Mouse (Mus musculus): ENCODE measurements around the gene Inafm2. TPM values are rescaled to one million over a fixed set of nuclear protein-coding genes. Genes with fewer than 3 reads are reported as not detected.
A peak's percentile ranks its signal among the peaks of the same experiment; 100 is the strongest.

Inafm2 gene
- total RNA-seq, 2 experiments from 2014 or later: 10.6 to 12.0 TPM

DNA sequence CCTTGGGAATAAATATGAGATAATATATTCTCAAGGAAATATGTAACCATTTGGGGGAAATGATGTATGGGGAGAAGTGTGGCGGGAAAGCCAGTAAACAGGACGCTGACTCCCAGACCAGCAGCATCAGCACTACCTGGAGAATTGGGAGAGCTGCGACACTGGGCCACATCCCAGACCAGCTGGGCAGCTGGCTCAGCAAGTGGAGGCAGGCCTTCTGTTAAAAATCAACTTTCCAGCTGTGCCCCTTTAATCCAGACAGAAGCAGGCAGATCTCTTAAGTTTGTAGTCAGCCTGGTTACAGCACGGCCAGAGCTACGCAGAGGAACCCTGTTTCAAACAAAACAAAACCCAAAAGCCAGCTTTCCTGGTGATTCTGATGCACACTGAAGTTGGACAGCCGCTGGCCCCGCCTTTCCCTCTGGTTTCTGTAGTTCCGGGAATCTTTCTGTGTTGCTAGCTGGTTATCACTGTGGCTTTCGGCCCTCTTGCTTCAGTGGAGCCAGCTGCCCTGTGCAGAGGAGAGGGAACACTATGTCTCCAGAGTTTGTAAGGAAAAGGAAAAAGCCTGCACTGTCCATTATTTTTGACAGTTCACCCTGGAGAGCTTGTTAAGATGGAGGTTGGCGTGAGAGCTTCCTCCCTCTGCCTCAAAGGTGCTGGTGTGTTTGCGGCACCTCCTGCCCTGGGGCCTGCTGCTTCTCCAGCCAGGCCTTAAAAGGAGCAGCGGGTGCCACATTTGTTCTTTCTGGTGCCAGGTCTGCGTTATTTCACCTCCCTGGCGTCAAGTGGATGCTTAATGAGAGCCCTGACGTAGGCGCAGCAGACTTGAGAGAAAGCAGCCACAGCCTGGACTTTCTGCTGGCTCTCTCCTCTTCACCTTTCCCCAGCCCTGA lies 6.6 kb downstream of the Inafm2 start:
- ATAC-seq (ENCODE audit: poor library complexity, severe bottlenecking): no peak

DNA sequence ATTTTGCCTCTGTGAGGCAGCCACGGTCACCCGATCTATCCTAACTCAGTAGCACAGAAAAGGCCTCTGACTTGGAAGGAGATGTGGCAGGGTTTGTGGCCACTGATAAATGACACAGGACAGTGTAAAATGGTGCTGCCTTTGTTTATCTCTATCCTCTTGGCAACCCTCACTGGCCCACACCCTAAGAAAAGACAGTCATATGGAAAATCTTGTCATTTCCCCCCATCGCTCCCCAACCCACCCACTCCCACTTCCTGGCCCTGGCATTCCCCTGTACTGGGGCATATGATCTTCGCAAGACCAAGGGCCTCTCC lies 7.2 kb downstream of the Inafm2 start:
- ATAC-seq (ENCODE audit: poor library complexity, severe bottlenecking): no peak

DNA sequence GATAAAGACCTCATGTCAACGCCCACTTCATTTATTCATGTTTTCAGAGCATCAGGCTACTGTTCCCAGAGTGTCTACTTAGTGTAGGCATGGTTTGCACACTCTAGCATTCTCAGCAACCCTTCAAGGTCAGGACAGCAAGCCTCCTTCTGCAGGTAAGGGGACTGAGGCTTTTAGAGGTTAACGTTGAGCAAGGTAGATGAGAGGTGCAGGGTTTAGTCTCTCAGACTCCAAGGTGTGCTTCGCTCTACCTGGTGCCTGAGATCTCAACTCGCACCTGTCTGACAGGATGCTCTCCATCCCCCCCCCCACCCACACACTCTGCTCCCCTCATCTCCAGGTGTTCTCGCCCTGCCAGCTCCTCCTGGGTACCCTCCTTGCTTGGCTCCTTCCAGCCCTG lies 8.6 kb downstream of the Inafm2 start:
- no peak for ATAC-seq (ENCODE audit: poor library complexity, severe bottlenecking)

DNA sequence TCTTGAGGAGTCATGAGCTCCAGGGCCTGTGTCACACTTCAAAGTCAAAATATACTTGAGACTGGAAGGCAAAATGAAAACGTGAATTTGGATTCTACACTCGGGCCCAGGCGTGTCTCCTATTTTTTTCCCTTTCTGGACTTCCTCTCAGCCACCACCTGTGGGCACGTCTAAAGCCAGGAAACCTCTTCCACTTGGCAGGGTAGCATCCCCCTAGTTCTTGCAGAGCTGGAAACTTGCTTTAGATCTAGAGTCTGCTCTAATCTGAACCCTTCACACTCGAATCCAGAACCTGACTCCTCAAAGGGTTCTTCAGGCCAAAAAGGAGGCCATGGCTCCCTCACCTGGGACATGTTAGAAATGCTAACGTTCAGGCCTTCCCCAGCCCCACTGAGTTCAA lies 9.8 kb downstream of the Inafm2 start:
- no peak for ATAC-seq (ENCODE audit: poor library complexity, severe bottlenecking)

DNA sequence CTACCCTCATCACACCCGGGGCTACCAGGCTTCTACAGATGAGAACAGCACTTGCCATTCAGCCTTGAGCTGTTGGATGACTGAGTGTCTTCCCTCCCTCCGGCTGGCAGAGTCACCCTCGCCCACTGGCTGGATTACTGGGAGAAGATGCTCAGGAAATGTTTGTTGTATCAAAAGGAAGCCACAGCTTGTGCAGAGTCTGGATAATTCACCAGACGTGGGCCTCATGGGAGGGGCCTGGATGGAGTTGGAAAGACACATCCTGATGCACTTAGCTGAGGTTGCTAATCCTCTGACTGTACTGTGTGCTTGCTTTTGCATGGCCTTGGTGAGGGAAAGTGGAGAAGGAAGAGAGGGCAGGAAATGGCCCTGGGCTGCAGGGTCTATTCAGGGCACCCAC lies 10.5 kb downstream of the Inafm2 start:
- no peak for ATAC-seq (ENCODE audit: poor library complexity, severe bottlenecking)

DNA sequence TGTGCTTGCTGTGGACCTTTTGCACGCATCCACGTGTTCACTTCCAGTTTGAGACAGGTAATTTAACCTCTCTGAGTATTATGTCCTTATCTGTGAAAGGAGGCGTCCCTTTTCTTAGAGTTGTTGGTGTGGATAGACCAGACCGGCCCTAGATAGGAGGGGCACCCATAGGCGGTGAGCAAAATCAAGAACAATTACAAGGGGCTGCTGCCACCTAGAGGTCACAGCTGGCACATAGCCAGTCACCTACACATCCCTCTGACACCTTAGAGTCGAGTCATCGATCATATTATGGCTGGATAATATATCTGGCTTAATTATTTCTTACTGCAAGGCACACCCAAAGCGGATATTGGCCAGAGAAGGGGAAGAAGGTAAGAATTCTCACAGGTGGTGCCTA lies 14.3 kb downstream of the Inafm2 start:
- ATAC-seq (ENCODE audit: poor library complexity, severe bottlenecking): peak; percentile 79

DNA sequence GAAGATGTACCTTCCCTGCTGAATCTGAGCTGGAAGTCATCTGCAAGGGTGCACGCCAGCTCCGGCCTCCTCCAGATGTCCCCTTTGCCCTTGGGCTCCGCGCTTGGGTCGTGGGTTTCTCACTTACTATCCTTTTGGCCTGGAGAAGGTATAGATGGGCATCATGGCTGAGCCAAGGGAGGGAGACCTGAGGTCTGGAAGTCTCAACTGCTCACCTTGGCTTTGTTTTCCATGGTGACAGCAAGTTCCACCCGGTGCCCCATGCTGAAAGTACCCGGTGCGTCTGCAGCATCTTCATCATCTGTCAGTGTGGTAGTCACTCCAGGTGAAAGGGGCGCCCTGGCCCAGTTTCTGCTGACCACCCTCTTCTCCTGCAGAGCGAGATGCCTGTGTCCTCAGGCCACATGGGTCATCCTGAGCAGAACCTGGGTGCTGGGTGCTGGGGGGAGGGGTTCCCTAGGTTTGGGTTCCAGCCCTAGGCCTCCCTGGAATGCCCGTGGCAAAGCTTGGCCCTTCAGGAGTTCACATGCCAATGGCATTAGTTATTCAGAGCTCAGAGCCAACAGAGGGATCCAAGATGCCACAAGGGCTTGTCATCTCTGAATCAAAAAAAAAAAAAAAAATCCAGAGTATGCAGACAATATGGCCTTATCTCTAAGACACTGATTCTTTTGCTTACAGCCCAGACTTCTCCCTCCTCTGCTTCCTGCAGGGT lies 14.9 kb downstream of the Inafm2 start:
- ATAC-seq (ENCODE audit: poor library complexity, severe bottlenecking): no peak

DNA sequence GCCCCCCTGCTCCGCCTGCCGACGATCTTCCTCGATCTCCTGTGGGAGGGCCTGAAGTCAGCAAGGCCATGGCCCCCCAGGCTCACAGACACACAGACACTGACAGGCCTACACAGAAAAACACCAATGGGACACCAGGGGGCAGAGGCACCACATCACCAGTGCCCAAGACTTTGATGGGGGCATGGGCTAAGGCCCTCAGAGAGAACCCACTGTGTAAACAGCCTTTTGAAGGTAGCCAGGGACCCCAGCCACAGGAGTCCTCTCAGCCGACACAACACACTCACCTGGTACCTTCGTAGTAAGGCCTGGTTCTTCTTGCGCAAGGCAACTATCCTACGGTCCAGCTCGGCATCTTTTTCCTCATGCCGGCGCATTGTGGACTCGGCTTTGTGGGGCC lies 15.8 kb downstream of the Inafm2 start:
- ATAC-seq (ENCODE audit: poor library complexity, severe bottlenecking): no peak

DNA sequence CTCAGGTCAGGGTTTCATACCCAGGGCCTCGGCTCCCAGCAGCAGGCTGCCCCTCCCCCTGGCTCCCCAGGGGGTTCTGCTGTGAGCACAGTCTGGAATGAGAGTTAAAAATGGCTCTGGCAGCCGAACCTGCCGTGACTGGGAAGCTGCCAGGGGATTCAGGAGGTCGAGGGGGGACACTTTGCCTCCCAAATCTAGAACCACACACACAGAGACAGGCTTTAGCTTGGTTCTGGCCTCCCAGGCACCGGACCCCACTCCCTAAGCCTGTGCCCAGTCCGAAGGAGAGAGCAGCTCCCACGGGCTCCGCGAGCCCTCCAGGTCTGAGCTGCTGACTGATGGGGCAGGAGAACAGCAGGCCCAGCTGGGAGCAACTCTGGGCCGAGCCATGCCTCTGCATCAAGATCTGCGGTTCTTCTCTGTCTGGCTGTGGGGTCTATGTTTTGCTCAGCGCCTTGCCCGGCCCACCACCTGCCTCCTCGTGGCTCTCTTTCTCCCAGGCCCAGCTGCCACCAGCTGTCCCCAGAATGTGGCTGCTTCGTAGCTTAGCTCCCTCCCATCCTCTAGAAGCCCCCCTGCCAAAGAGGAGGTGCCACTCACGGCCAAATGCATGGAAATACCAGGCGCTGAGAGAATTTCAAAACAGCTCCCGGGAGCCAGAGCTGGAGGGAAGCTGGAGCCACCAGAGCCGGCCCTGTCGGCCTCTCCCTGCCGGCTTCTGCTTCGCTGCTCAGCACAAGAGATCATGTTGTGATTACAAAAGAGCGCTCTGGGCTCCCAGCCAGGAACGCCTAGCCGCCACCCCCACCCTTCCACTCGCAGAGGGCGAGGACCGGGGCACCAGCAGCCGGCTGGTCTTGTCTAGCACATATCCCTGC lies 16.6 kb downstream of the Inafm2 start, which contains the start of gene Ccdc9b:
TSS of gene Ccdc9b (minus strand) at position 756 of the 878 bp plus-strand sequence.
- ATAC-seq (ENCODE audit: poor library complexity, severe bottlenecking): peak; percentile 78

DNA sequence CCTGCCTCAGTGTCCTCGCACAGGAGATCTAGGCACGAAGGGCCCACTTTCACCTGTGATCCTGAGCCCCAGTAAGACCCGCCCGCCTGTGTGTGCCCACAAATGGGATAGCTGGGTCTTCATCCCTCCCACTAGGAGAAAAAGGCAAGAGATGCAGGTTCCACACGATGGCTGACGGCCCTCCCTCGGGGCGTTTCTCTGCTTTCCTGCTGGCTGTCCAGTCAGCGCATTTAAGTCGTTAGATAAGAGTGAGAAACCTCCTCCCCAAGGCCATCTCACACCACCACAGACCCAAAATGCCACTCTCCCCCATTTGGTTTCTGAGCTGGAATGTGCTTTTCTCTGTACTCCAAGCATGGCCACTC lies 17.2 kb downstream of the Inafm2 start:
- ATAC-seq (ENCODE audit: poor library complexity, severe bottlenecking): peak; percentile 4; the same call in 1 of the 2 replicates

DNA sequence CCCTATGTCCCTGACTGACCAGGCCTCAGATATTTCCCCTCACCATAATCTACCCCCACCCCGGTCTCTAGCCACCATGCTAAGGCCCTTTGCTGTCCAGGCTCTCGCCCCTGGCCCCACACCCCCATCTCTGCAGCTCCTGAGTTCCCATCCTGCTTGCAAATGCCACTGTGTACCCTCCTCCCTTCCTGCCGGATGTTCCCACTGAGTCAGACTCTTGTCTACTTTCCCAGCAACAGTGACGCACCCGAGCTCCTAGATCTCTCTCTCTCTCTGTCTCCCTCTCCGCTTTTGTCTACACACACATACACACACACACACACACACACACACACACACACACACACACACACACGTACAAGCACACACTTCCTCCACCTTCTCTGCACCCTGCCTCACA lies 17.9 kb downstream of the Inafm2 start:
- no peak for ATAC-seq (ENCODE audit: poor library complexity, severe bottlenecking)

DNA sequence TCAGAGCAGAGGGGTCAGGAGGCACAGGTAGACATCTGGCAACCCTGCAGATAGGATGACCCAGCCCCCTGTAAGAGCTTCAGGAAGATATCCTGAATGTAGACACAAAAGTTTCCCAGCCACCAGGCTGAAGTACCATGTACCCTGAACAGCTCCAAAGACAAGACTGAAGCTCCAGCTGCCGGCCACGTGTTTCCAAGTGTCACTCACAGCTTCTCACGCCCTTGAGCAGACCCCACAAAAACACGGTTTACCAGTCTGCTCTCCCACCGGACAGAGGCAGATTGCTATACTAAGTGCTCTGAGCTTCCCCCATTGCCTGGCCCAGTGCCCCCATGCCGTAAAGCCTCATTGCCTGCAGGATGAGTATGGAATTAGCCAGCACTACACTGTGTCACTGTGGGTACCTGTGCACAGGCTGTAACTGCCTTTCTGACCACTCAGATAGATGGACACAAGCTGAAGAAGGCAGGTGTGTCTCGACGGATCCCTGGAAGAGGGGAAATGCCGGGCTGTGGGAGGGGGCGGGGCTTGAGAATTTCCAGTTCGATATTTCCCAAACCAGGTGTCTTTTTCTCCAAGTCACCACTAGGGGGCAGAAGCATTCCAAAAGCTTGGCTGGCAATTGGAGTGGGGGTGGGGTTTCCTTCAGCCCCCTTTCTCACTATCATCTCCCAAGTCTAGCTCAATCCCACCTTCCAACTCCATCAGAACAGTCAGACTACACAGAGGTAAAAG lies 18.7 kb downstream of the Inafm2 start:
- no peak for ATAC-seq (ENCODE audit: poor library complexity, severe bottlenecking)

DNA sequence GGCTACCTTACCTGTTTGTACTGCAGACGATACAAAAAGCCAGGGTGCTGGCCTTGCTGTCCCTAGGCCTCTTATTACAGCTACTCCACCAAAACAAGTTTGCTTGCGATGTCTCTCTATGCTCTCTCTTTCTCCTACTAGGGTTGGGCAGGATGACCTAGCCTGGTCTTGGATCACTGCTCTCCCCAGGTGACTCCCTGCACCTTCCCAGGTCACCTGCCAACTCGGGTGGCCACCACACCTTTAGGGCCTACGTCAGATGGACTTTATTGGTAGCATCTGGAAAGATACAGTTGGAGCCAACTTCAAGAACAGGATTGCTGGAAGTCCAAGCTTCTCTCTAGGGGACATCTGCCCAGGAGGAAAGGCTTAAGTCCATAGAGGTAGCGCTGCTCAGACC lies 19.3 kb downstream of the Inafm2 start:
- no peak for ATAC-seq (ENCODE audit: poor library complexity, severe bottlenecking)

DNA sequence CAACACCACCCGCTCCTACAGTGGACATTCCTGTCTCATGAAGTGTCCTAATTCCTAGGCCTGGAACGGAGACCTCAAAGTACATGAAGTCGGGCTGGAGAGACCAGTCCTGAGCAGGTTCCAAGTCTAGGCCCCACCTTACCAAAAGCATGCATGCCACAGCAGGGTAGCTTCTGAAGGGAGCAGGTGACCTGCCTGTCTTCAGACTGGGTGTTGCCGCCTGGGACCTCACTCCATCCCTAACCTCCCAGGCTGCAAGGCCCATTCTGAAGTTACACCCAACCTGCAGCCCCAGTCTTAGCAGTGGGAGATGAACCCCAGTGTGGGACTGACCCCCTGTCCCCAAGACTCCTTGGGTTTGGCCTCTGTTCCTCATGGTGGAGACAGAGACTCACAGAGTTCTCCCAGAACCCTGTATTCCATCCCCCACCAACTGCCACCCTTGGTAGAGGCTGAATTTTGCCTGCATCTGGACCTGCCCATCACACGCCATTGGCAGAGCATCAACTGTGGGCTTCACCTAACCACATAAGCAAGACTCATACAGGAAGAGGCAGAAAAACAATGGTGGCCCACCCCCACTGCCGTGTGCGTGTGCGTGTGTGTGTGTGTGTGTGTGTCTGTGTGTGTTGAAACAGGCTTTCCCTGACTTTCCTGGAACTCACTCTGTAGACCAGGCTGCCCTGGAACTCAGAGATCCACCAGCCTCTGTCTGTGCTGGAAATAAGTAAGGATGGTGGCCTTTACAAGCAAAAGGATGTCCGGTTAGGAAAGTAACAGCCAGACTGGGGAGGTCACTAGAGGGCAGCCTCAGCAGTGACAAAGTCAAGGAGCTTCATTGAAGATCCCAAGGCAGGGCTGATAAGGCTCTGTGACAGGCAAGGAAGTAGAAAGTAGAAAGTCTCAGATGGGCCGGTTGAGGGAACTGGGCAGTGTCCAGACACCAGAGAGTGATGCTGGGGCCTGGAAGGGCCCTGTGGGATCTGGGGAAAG lies 20.8 kb downstream of the Inafm2 start:
- no peak for ATAC-seq (ENCODE audit: poor library complexity, severe bottlenecking)

DNA sequence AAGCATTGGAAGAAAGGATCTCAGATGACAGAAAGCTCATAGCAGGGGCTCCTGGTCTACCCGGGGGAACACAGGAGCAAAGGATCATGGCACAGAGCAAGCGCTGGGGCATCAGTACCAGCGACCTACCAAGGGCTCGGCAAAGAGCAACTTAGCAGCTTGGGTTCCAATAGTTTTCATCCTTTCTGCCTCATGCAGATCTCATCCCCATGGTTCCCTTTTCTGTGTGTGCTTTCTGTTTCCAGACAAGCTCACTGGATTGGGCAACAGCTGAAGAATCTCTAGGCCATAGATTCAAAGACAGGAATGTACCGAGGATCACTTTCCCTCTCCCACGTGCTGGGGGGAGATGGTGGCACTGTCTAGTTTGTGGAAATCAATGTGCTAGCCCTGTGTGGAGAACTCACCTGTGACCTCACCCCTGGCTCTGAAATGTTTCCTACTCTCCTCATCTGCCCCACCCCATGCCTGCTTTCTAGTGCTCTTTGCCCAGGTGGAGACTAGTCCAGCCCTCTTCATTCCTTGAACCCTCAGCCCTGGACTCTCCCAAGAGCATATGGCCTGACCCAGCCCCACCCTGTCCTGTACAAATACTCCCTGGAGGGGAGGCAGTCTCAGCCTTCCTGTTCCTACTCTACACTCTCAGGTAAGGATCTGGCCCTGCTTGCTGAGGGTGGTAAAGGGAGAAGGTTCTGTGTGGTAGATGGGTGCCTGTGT lies 26.8 kb downstream of the Inafm2 start, which contains the start of gene Phgr1:
TSS of gene Phgr1 (plus strand) at position 612 of the 717 bp plus-strand sequence.
- ATAC-seq (ENCODE audit: poor library complexity, severe bottlenecking): 0 out of 2 replicates have a peak, but pooled peaks have one; percentile 30

DNA sequence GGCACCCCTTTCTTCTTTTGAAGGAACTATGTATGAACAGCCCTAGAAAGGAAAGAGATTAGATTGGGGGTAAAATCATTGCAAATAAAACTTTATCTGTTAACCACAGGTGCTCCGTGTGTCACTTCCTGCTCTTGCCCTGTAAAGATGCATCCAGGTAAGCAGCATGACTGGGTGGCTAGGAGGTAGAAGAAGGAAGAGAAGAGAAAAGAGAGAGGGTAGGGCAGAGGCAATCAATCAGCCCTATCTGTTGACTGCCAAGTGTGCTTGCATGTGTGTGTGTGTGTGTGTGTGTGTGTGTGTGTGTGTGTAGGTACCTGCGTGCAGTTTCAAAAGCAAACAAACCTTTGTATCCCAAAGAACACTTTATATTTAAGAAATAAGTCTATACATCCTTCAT lies 29.0 kb downstream of the Inafm2 start:
- ATAC-seq (ENCODE audit: poor library complexity, severe bottlenecking): no peak

DNA sequence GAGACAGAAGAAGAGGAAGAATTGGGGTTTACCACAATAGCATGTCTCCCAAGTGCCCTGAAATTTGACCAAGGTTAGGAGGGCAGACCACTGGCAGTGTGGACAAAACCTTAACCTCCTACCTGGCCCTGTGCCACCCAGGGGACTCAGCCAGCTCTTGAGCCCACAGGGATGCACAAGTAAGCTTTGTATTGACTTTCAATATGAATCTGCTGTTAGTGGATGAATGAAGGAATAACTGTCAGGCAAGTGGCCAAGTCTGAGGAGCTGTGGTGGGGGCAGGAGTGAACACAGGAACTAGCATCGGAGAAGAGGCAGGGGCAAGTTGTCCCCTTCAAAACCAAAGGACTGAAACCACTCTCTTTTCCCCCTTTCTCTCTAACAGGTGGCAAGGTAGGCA lies 29.8 kb downstream of the Inafm2 start:
- ATAC-seq (ENCODE audit: poor library complexity, severe bottlenecking): no peak

DNA sequence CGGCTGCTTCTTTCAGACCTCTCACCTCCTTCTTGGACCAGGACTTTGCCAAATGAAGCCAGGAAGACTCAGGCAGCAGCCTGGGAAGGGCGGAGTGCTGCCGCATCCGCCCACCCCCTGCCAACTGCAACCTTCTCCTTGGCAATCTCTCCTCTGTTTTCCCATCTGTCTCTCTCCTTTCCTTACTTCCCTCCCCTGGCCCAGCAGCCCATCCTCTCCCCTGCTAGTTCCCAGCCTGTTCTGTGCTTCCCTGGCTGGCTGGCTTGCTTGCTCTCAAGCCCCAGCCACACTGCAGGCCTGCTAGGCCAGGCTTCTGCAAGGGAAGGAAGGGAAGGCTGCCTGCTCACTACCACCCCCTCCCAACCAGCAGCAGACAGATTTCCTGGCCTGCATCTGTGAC lies 30.3 kb downstream of the Inafm2 start:
- no peak for ATAC-seq (ENCODE audit: poor library complexity, severe bottlenecking)

DNA sequence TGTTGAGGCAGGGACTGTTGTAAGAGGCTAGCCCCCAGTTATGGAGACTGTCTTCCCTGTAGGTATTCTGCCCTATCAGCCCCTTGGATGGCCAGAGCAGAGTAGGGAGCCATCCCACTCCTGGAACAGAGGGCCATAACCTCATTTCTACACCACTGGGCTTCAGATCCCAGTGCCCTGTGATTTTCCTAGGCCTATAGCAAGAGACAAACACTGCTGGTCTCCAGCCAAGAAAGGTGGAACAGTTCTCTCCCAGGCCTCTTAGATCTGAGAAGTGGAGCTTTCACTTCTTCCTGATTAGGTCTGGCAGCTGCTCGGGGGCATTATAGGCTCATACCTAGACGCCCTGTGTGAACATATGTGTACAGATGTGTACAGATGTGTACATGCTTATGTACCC lies 30.7 kb downstream of the Inafm2 start:
- no peak for ATAC-seq (ENCODE audit: poor library complexity, severe bottlenecking)

Data from megakaryocyte, adult 5-6 weeks (primary cell).